Mouse (Mus musculus) cerebral cortex, adult 2 months (tissue): ENCODE measurements around the gene 1300017J02Rik.

Source experiments
- WGBS: fragments of 180-500 bp; shearing (Covaris S2); methylation state at CpG from one replicate; pipeline ENCODE4 v1.1.7; 2018; 5-methylcytosine and 5-hydroxymethylcytosine counted together

Gene 1300017J02Rik

DNA sequence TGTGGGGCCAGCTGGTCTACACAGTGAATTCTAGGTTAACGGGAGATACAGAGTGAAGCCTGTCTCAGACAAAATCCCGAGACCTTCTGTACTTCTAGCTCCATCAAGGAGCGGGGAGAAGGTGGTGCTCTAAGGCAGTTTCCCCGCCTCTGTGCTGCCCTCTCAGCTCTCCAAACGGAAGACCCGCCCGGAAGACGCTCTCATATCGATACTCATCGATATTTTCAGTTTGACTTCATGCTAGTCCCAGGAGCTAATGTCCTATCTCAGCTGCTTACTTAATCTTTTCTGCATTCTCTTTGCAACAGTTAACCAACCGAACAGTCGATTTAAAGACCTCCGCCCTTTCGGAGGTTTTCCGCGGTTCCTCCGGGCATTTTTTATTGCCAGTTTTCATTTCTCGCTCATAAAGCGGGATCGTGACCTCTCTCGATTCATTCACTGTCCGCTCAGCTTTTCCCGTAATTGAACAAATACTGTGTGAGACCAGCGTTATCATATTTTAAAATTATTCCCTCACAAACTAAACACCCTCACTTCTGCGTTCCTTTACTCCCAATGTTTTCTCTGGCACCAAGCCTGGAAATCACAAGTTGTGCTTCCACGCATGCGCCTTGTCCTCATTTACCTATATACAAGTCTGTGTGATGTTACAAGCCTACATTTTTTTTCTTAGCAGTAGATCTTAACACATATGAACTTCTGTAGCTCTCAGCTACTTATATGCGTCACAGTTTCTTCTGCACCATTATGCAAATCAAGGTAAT, 92.0 kb downstream of the 1300017J02Rik start:
- 71% methylated on average over 28 of the region's 28 CpGs for WGBS

DNA sequence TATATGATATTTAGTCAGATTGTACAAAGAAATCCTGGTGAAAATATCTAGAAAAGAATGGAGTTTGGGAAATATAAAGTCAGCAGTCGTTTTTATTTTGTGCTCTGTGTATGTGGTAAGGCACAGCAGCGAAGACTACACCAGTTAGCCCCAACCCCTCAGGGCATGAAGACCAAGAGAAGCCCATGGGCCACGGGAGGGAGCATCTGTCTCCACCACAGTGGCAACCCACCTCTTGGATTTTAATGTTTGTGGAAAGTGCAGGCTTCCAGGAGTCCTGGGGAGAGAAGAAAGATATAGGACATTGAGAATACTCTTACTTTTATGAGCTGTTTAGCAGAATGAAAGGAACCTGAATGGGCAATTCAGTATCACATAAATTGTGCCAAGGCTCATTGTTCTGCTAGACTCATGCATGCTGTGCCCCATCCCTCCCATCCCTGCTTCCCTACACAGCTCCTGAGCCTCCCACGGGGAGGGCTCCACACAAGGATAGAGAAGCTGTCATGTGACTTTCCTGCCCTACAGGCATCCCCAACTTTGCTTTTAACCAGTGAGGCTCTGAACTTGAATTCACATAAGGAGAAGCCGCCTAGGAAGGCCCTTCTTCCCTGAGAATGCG, 96.0 kb downstream of the 1300017J02Rik start:
- WGBS: 64% methylated on average over 6 of the region's 6 CpGs

DNA sequence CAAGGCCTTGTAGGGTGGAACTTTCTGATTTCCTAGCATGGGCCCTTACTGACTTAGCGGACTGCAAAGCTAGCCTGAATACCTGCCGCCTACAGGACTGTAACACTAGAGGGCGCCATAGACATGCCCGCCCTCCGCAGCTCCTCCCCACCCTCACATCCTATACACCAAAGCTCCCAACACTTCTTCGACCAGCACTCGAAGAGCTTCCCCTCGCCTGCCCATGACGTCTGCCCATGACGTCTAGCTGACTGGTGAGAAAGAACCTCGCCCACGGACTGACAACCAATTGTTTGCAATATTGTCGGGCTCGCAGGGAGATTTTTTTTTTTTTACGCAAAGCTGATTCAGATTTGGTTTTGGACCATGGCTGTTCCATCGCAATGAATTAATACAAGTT, 97.0 kb downstream of the 1300017J02Rik start:
- WGBS: 6% methylated on average over 16 of the region's 16 CpGs

- 82% methylated on average over 5 of the region's 5 CpGs for WGBS
These were observed 99.1 kb downstream of the 1300017J02Rik start for GRCm38 (mm10) chr9:103205786-103206185.

DNA sequence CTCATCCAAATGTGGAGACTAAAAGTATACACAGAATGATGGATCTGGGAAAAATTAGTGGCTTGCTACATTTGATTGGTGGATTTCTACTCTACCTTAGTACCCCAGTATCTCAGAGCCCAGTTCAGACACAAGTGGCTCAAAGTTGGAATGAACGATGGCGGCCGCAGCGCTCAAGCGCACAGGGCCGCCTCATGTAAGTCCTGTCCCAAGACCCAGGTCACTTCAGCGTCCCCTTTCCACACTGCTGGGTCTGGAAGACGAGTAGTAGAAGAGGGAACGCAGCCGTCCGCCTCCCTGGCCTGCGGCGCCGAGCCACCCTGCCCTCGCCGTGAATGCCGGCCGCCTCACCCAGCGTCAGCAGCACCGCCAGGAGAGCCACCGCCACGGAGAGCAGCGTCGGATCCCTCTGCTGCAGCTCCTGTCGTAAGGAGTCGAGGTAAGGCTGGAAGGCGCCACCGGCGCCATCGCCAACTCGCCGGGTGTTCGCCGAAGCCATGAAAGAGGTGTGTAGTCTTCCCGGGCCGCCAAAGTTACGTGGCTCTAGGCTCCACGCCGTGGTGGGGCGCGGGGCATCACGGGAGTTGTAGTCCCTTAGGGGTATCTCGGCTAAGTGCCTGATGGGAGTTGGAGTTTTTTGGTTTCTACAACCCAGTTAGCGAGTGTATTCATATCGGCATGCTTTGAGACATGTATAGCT, 103.2 kb downstream of the 1300017J02Rik start, which contains the start of gene Srprb:
Gene Srprb (minus strand): TSS at position 577 of the 700 bp plus-strand sequence.
- WGBS: under 1% methylated on average over 45 of the region's 45 CpGs
